Mouse (Mus musculus) embryonic fibroblast, embryonic 13.5 days (primary cell): ENCODE data around the gene Gkap1.

Source experiments
- CTCF ChIP-seq: IDR thresholded peaks from 2 replicates; pipeline ENCODE4 v1.5.1; 2011; ENCODE audit warnings: mild to moderate bottlenecking, control low read depth, low read length, moderate library complexity, borderline replicate concordance; ENCODE audit not compliant: insufficient read depth
- POLR2A ChIP-seq: IDR thresholded peaks from 2 replicates; pipeline ENCODE4 v1.6.1; 2011; ENCODE audit warnings: low read depth, mild to moderate bottlenecking, control low read depth, low read length, moderate library complexity

DNA sequence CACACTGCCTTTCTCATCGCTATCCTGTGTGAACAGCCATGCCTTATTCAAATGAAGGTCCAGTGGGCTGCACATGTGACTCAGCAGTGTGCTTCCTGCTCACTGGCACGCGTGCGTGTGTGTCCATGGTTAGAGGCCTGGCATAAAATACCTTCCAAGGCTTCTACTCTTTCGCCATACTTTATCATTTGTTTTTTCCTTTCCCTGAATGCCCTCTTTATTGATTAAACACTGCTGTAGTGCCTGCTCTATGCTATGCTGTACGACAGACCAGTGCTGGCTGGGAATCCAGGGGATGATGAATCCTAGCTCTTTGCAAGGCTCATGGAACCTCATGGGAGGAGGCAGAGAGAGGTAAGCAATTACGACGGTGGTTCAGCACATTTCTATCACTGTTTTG is 43.4 kb downstream of the Gkap1 start:
- TF ChIP-seq POLR2A = no peak
- no peak for TF ChIP-seq CTCF
